Mouse (Mus musculus) ES-E14 (cell line): ENCODE data around the gene Nr2e1. TPM values are rescaled to one million over a fixed set of nuclear protein-coding genes. Genes with fewer than 3 reads are reported as not detected.

ENCODE experiments used
- DNase-seq: peaks from one replicate; pipeline ENCODE4 v3.0.0-alpha.2; 2013; ENCODE audit warnings: low read depth, low spot score
- H3K27ac ChIP-seq: 2 replicates; pipeline ENCODE4 v1.5.1; 2012; ENCODE audit warnings: low read depth, mild to moderate bottlenecking, low read length, moderate library complexity, mixed read lengths; ENCODE audit not compliant: poor library complexity, insufficient read depth, severe bottlenecking
- H3K36me3 ChIP-seq: 2 replicates; pipeline ENCODE4 v1.6.1; 2012; ENCODE audit warnings: mild to moderate bottlenecking, low read length, moderate library complexity, mixed read lengths; ENCODE audit not compliant: control insufficient read depth, poor library complexity, insufficient read depth, severe bottlenecking
- H3K4me1 ChIP-seq, 2 experiments: fragments of 150-350 bp in 1 of 2; sonication (generic) in 1 of 2; 2 replicates each; pipeline ENCODE4 v1.6.1; 2012; ENCODE audit warnings: low read length in 2 of 2, mild to moderate bottlenecking in 1 of 2, mixed read lengths in 1 of 2; ENCODE audit not compliant: control insufficient read depth in 2 of 2, insufficient read depth in 2 of 2, poor library complexity in 1 of 2
- H3K4me3 ChIP-seq, 2 experiments: fragments of 150-350 bp in 1 of 2; sonication (generic) in 1 of 2; 2 replicates each; pipeline ENCODE4 v1.5.1; 2012; ENCODE audit warnings: low read length in 2 of 2, low read depth in 1 of 2, mild to moderate bottlenecking in 1 of 2, mixed read lengths in 1 of 2; ENCODE audit not compliant: insufficient read depth in 1 of 2, poor library complexity in 1 of 2, severe bottlenecking in 1 of 2
- H3K9ac ChIP-seq: 2 replicates; pipeline ENCODE4 v1.6.1; 2012; ENCODE audit warnings: low read depth, mild to moderate bottlenecking, low read length, mixed read lengths; ENCODE audit not compliant: poor library complexity, insufficient read depth, severe bottlenecking
- H3K9me3 ChIP-seq: fragments of 150-350 bp; sonication (generic); 2 replicates; pipeline ENCODE4 v1.6.1; 2012; ENCODE audit warnings: low read depth, mild to moderate bottlenecking, low read length; ENCODE audit not compliant: control insufficient read depth, insufficient read depth
- CHD2 ChIP-seq: IDR thresholded peaks from 2 replicates; pipeline ENCODE4 v1.6.1; 2014; ENCODE audit warnings: mild to moderate bottlenecking, low read depth, low read length, inconsistent platforms
- HCFC1 ChIP-seq: IDR thresholded peaks from 2 replicates; pipeline ENCODE4 v1.6.1; 2012; ENCODE audit warnings: low read length, inconsistent platforms, borderline replicate concordance; ENCODE audit not compliant: insufficient read depth
- MAFK ChIP-seq: IDR thresholded peaks from 2 replicates; pipeline ENCODE4 v1.6.1; 2014; ENCODE audit warnings: mild to moderate bottlenecking, low read depth, low read length, inconsistent platforms; ENCODE audit not compliant: insufficient read depth
- ZC3H11A ChIP-seq: IDR thresholded peaks from 2 replicates; pipeline ENCODE4 v1.6.1; 2012; ENCODE audit warnings: low read depth, mild to moderate bottlenecking, inconsistent platforms, low read length, borderline replicate concordance
- ZNF384 ChIP-seq: IDR thresholded peaks from 2 replicates; pipeline ENCODE4 v1.6.1; 2012; ENCODE audit warnings: low read depth, low read length, inconsistent platforms
- in situ Hi-C, 2 experiments: fragments of 600-800 bp; cut with MboI; formaldehyde crosslinking; loops; one replicate each; pipeline ENCODE4 v1.15.1; 2025; ENCODE audit warnings: low sequenced_read_pairs in 2 of 2, inconsistent platforms in 1 of 2; ENCODE audit not compliant: unreplicated experiment in 2 of 2
- total RNA-seq: library from RNA; depleted of rRNA; stranded (reverse); fragments of 300-350 nt; gene quantifications from 2 replicates; pipeline ENCODE4 v1.2.3, GENCODE M21; 2012

Nr2e1 gene
- total RNA-seq, 1 experiment, result not detected

- H3K27ac ChIP-seq, result no peak overlapping the region
- in situ Hi-C loops, result loop anchor here (5.0 to 10.0 kb wide), 2 partner anchors 43 to 285 kb away; no protein-coding TSS in a partner anchor
- H3K9me3 ChIP-seq, result no peaks in the 10 kb centered on the region
- H3K4me3 ChIP-seq, result no peak overlapping the region
- H3K9ac ChIP-seq, result no peak overlapping the region
- no peaks in the 10 kb centered on the region for H3K36me3 ChIP-seq
- DNase-seq, result no peak
- TF ChIP-seq HCFC1, result no peak
- no peak for TF ChIP-seq CHD2
- no peak for TF ChIP-seq ZNF384
- no peak for TF ChIP-seq ZC3H11A
- no peak for TF ChIP-seq MAFK
- H3K4me1 ChIP-seq, result 0 out of 4 replicates have a peak, but pooled peaks cover 0 to 1% of the 10 kb centered on the region in 2 experiments
Measured at GRCm38 (mm10) chr10:42589505-42589904, 6.1 kb upstream of the Nr2e1 start.

GRCm38 (mm10) chr10:42587961-42588750 is 4.7 kb upstream of the Nr2e1 start:
- H3K9ac ChIP-seq, result no peak overlapping the region

GRCm38 (mm10) chr10:42585596-42586305 is 2.3 kb upstream of the Nr2e1 start:
- Histone ChIP-seq H3K36me3 (no peaks in the 10 kb centered on the region), H3K27ac (no peak overlapping the region), H3K4me3 (no peak overlapping the region), H3K4me1 (no peaks in the 10 kb centered on the region; a peak in 1 of 4 replicates), H3K9me3 (no peaks in the 10 kb centered on the region), H3K9ac (no peak overlapping the region)
- DNase-seq, result no peak
- in situ Hi-C loops, result loop anchor here (5.0 to 10.0 kb wide), 2 partner anchors 47 to 281 kb away; no protein-coding TSS in a partner anchor
- TF ChIP-seq ZNF384, result no peak

More at GRCm38 (mm10) chr10:42587961-42588750, 4.7 kb upstream of the Nr2e1 start:
- no peak for DNase-seq
- H3K4me3 ChIP-seq, result no peak overlapping the region
- no peak overlapping the region for H3K27ac ChIP-seq
- in situ Hi-C loops, result loop anchor here (5.0 to 10.0 kb wide), 2 partner anchors 44 to 283 kb away; no protein-coding TSS in a partner anchor
- no peak for TF ChIP-seq MAFK
- no peak for TF ChIP-seq ZC3H11A
- TF ChIP-seq ZNF384, result no peak
- TF ChIP-seq HCFC1, result no peak
- no peak for TF ChIP-seq CHD2
- H3K4me1 ChIP-seq, result peaks cover 0 to 1% of the 10 kb centered on the region in 2 experiments; a peak in 1 of 4 replicates
- H3K9me3 ChIP-seq, result no peaks in the 10 kb centered on the region
- no peaks in the 10 kb centered on the region for H3K36me3 ChIP-seq

GRCm38 (mm10) chr10:42585156-42585555 is 1.7 kb upstream of the Nr2e1 start:
- Histone ChIP-seq H3K9ac (no peak overlapping the region), H3K4me3 (no peak overlapping the region), H3K36me3 (no peaks in the 10 kb centered on the region), H3K4me1 (no peaks in the 10 kb centered on the region; a peak in 1 of 4 replicates), H3K9me3 (no peaks in the 10 kb centered on the region), H3K27ac (no peak overlapping the region)
- in situ Hi-C loops, result loop anchor here (5.0 to 10.0 kb wide), 2 partner anchors 47 to 280 kb away; no protein-coding TSS in a partner anchor
- no peak for DNase-seq
- TF ChIP-seq ZC3H11A (no peak), HCFC1 (no peak), MAFK (no peak), CHD2 (no peak), ZNF384 (no peak)
